Mouse (Mus musculus) embryonic facial prominence, embryonic 14.5 days (tissue): Measurements from ENCODE around the gene Col4a2. TPM values are rescaled to one million over a fixed set of nuclear protein-coding genes. Genes with fewer than 3 reads are reported as not detected.

ENCODE experiments used
- ATAC-seq: fragments of 200-750 bp; cut with Nextera tagmentation; 2 replicates; pipeline ENCODE4 v1.8.0; 2017; ENCODE audit warnings: low read depth, moderate number of reproducible peaks, moderate TSS enrichment
- DNase-seq: peaks from one replicate; pipeline ENCODE4 v3.0.0-alpha.2; 2015; ENCODE audit warnings: low spot score
- H3K27ac ChIP-seq: fragments of 300-500 bp; sonication (generic); replicated peaks from 2 replicates; pipeline ENCODE4 v1.5.1; 2014; ENCODE audit warnings: low read depth, mild to moderate bottlenecking, low read length, moderate library complexity
- H3K27me3 ChIP-seq: fragments of 300-500 bp; sonication (generic); replicated peaks from 2 replicates; pipeline ENCODE4 v1.6.1; 2014; ENCODE audit warnings: low read length; ENCODE audit not compliant: control insufficient read depth, insufficient read depth
- H3K36me3 ChIP-seq: fragments of 300-500 bp; sonication (generic); 2 replicates; pipeline ENCODE4 v1.6.1; 2014; ENCODE audit warnings: low read length, mixed read lengths; ENCODE audit not compliant: control insufficient read depth, insufficient read depth
- H3K4me1 ChIP-seq: fragments of 300-500 bp; sonication (generic); 2 replicates; pipeline ENCODE4 v1.6.1; 2014; ENCODE audit warnings: antibody characterized with exemption, low read length; ENCODE audit not compliant: control insufficient read depth, insufficient read depth
- H3K4me2 ChIP-seq: fragments of 300-500 bp; sonication (generic); 2 replicates; pipeline ENCODE4 v1.6.1; 2014; ENCODE audit warnings: low read depth, mild to moderate bottlenecking, low read length, moderate library complexity, mixed read lengths
- H3K4me3 ChIP-seq: fragments of 300-500 bp; sonication (generic); 2 replicates; pipeline ENCODE4 v1.5.1; 2014; ENCODE audit warnings: low read depth, mild to moderate bottlenecking, low read length
- H3K9ac ChIP-seq: fragments of 300-500 bp; sonication (generic); 2 replicates; pipeline ENCODE4 v1.6.1; 2014; ENCODE audit warnings: low read depth, mild to moderate bottlenecking, low read length, moderate library complexity, mixed read lengths
- H3K9me3 ChIP-seq: fragments of 300-500 bp; sonication (generic); 2 replicates; pipeline ENCODE4 v1.6.1; 2016; ENCODE audit warnings: low read length; ENCODE audit not compliant: control insufficient read depth
- WGBS: fragments of 180-500 bp; shearing (Covaris S2); extraction: QIAGEN DNeasy Blood & Tissue Kit; methylation state at CpG from one replicate; pipeline ENCODE4 v1.1.7; 2014; 5-methylcytosine and 5-hydroxymethylcytosine counted together
- polyA plus RNA-seq: library from polyadenylated mRNA; unstranded; fragments of >200 nt; fragmentation: Nextera tagmentation; extraction: Ambion mirVana; gene quantifications from 2 replicates; pipeline ENCODE4 v1.2.1, GENCODE M21; 2014

Gene Col4a2
- polyA plus RNA-seq, 1 experiment from 2014 or later, result 95.9 TPM

DNA sequence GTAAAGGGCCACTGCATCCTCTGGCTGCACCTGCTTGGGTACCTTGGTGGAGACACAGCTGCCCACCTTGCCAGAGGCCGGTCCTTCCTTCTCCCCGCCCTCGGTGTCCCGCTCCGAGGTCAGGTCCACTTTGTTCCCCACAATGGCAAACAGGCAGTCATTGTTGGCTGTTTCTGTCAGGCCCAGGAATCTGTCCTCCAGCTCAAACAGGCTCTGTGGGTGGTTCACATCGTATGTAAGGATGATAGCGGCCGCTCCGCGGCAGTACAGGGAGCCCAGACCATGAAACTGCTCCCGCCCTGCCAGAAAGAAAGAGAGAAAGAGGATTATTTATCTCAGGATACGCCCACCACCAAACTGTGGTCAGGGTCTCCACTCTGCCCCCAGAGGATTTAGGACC lies 141.6 kb downstream of the Col4a2 start:
- H3K9me3 ChIP-seq, result no peaks in the 10 kb centered on the region
- WGBS, result 55% methylated on average over 12 of the region's 12 CpGs
- ATAC-seq (no peak), DNase-seq (no peak)
- H3K36me3 ChIP-seq, result no peaks in the 10 kb centered on the region
- H3K27ac ChIP-seq, result no peak overlapping the region
- peaks cover 20% of the 10 kb centered on the region for H3K4me1 ChIP-seq
- no peak overlapping the region for H3K4me3 ChIP-seq
- H3K9ac ChIP-seq, result no peak overlapping the region
- H3K4me2 ChIP-seq, result no peak overlapping the region
- no peaks in the 10 kb centered on the region for H3K27me3 ChIP-seq

DNA sequence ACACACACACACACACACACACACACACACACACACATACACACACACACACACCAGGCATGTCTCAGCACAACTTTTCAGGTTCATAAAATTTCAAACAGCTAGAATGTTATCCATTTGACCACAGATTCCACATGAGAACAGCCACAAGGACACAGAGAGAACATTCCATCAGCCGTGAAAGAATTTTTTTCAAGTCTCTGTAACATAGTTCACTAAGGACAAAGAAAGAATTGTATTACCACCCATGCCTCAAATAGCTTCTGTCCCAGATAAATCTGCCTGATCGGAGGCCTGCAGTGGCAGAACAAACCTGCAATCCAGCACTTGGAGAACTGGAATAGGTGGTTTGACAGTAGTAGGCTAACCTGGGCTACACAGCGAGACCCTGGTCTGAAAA lies 144.7 kb downstream of the Col4a2 start:
- no peak overlapping the region for H3K4me2 ChIP-seq
- no peak overlapping the region for H3K27ac ChIP-seq
- ATAC-seq (no peak), DNase-seq (no peak)
- no peak overlapping the region for H3K9ac ChIP-seq
- H3K4me3 ChIP-seq, result no peak overlapping the region
- 56% methylated on average over 3 of the region's 3 CpGs for WGBS
- no peaks in the 10 kb centered on the region for H3K9me3 ChIP-seq
- no peaks in the 10 kb centered on the region for H3K36me3 ChIP-seq
- no peaks in the 10 kb centered on the region for H3K27me3 ChIP-seq
- H3K4me1 ChIP-seq, result peaks cover 22% of the 10 kb centered on the region

DNA sequence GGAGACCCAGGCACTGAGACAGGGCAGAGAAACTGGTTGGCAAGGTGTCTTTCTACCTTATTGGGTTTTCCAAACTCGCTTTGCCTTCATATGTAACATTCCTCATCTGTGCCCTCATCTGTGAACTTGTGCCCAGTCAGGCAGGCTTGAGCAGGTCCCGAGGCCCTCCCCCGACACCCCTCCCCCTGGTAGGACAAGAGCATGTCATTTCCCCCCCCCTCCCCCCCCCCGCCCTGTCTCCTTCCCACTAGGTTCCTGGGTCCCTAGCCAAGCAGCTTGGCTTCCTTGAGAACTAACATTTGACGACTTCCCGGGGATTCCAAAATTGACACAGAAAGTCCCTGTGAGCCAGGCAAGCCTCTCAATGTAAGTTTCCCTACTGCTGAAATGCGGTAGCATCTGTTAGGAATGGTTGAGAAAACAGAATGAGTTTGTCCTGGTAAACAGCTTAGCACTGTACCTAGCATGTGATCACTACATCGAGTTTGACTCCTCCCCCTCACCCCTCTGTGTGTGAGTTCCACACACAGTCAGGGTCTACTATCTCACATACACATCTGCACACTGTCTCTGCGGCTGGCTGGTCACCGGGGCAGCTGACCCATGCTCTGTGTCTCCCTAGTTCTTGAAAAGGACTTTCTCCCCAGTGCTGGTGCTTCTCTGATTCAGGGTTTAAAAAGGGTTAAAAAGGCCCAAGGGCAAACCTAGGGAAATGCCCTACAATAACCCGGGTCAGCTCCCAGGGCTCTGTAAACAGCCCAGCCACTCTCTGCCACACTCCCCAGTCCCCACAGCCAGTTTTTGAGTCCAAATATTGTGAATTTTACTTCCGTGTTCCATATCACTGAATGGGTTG lies 145.6 kb downstream of the Col4a2 start:
- 30% methylated on average over 12 of the region's 12 CpGs for WGBS
- Histone ChIP-seq H3K36me3 (no peaks in the 10 kb centered on the region), H3K9ac (no peak overlapping the region), H3K4me2 (no peak overlapping the region), H3K4me3 (no peak overlapping the region), H3K4me1 (peaks cover 17% of the 10 kb centered on the region), H3K27ac (no peak overlapping the region), H3K27me3 (no peaks in the 10 kb centered on the region), H3K9me3 (no peaks in the 10 kb centered on the region)
- DNase-seq (no peak), ATAC-seq (no peak)

DNA sequence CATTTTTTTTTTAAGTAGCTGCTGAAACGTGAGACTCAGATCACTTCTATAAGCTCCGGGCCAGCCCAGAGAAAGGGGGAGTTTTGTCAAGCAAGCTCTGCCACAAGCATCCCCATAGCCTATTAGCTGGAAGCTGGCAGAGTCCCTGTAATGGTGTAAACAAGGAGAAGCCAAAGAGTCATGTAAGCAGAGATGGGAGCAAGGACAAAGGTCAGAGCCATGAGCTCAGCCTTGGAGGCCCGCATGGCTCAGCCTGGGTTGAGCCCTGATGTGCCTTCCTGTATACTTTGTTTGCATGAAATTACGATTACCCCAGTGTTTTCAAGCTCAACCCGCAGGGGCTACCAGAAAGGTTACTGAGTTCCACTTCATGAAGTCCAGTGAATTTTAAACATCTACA lies 146.4 kb downstream of the Col4a2 start:
- ATAC-seq, result peak; percentile 13; the same call in 1 of the 2 replicates
- DNase-seq, result peak; percentile 52
- Histone ChIP-seq H3K9me3 (no peaks in the 10 kb centered on the region), H3K4me2 (no peak overlapping the region), H3K4me3 (no peak overlapping the region), H3K27me3 (no peaks in the 10 kb centered on the region), H3K4me1 (peaks cover 16% of the 10 kb centered on the region), H3K36me3 (no peaks in the 10 kb centered on the region), H3K9ac (no peak overlapping the region), H3K27ac (no peak overlapping the region)
- WGBS, result 9% methylated on average over 5 of the region's 5 CpGs

DNA sequence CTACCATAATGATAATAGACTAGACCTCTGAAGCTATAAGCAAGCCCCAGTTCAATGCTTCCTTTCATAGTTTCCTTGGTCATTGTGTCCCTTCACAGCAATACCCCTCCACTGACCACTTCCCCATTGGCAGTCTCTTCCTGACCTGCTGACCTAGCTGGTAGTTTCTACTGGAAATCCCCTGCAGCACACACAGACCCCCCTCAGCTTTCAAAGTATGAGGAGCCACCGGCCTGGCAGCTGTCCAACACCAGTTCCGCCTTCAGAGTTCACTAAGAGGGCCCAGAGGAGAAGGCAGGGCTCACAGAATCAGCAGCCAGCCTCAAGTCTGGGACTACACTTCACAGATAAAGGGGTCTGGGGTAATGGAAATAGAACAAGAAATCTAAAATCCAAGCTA lies 148.3 kb downstream of the Col4a2 start:
- Histone ChIP-seq H3K9ac (no peak overlapping the region), H3K4me1 (peaks cover 16% of the 10 kb centered on the region), H3K4me2 (no peak overlapping the region), H3K9me3 (no peaks in the 10 kb centered on the region), H3K4me3 (no peak overlapping the region), H3K27me3 (no peaks in the 10 kb centered on the region), H3K36me3 (no peaks in the 10 kb centered on the region), H3K27ac (no peak overlapping the region)
- 8% methylated on average over 2 of the region's 2 CpGs for WGBS
- ATAC-seq (no peak), DNase-seq (peak; percentile 74)

DNA sequence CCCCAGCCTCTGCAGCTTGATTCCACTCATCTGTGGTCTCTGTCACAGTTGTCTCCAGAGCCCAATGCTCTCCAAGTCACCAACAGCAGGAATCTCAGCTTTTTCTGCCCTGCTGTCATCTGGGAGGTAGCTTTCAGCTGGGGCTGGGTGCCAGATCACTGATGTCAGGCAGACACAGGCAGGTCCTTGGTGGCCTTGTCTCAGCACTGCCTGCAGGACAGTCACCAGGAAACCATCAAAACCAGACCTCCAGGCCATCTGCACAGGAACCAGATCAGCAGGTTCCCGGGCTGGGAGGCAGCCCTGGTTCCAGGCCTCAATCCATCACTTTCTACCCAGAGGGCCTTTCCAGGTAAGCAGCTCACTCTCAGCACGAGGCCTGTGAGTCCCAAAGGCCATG lies 149.2 kb downstream of the Col4a2 start:
- H3K9ac ChIP-seq, result no peak overlapping the region
- 40% methylated on average over 2 of the region's 2 CpGs for WGBS
- H3K4me1 ChIP-seq, result peaks cover 16% of the 10 kb centered on the region
- H3K4me3 ChIP-seq, result no peak overlapping the region
- H3K4me2 ChIP-seq, result no peak overlapping the region
- no peaks in the 10 kb centered on the region for H3K9me3 ChIP-seq
- H3K27me3 ChIP-seq, result no peaks in the 10 kb centered on the region
- H3K27ac ChIP-seq, result no peak overlapping the region
- H3K36me3 ChIP-seq, result no peaks in the 10 kb centered on the region
- ATAC-seq (no peak), DNase-seq (no peak)

DNA sequence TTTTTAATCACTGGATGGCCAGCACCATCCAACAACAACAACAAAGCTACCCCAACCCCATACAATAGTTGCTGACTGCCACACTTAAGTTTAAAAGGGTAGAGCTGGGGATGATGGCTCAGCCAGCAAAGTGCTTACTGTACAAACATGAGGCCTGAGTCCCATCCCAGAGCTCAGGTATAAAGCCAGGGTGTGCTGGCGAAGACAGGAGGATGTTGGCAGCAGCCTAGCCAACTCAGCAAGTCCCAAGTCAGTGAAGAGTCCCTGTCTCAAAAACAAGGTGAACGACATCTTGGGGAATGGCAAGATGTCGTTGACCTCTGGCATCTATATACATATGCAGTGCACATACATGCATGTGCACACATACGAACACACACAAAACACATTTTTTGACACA lies 150.0 kb downstream of the Col4a2 start:
- no peak overlapping the region for H3K4me2 ChIP-seq
- ATAC-seq (no peak), DNase-seq (no peak)
- no peak overlapping the region for H3K27ac ChIP-seq
- H3K9me3 ChIP-seq, result no peaks in the 10 kb centered on the region
- H3K27me3 ChIP-seq, result no peaks in the 10 kb centered on the region
- H3K4me3 ChIP-seq, result no peak overlapping the region
- peaks cover 15% of the 10 kb centered on the region for H3K4me1 ChIP-seq
- no peaks in the 10 kb centered on the region for H3K36me3 ChIP-seq
- 93% methylated on average over 4 of the region's 4 CpGs for WGBS
- H3K9ac ChIP-seq, result no peak overlapping the region

DNA sequence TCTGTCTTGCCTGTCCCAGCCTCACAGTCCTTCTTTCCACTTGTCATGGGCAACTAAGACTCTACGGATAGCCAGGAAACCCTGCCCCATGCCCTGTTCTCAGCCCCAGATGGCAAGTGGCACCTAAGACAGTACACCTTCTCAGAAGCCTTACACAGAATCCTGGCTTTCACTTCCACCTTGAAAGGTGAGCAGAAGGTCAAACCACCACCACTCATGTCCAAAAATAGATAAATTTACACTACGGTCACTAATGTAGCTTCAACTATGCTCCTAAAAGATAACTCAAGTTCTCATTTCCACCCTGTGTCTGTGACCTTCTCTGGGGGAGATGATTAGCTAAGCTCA lies 150.9 kb downstream of the Col4a2 start:
- WGBS, result 96% methylated on average over 2 of the region's 2 CpGs
- H3K9me3 ChIP-seq, result no peaks in the 10 kb centered on the region
- H3K27ac ChIP-seq, result no peak overlapping the region
- H3K27me3 ChIP-seq, result no peaks in the 10 kb centered on the region
- H3K36me3 ChIP-seq, result no peaks in the 10 kb centered on the region
- no peak overlapping the region for H3K9ac ChIP-seq
- H3K4me3 ChIP-seq, result no peak overlapping the region
- ATAC-seq, result no peak
- peaks cover 9% of the 10 kb centered on the region for H3K4me1 ChIP-seq
- no peak for DNase-seq
- no peak overlapping the region for H3K4me2 ChIP-seq
